Mouse (Mus musculus) limb, embryonic 14.5 days (tissue): ENCODE results near the gene Slco1a5. TPM values are rescaled to one million over a fixed set of nuclear protein-coding genes. Genes with fewer than 3 reads are reported as not detected.

ENCODE experiments used
- ATAC-seq: fragments of 200-750 bp; cut with Nextera tagmentation; 2 replicates; pipeline ENCODE4 v1.8.0; 2017; ENCODE audit warnings: low read depth, moderate number of reproducible peaks, moderate TSS enrichment; ENCODE audit not compliant: low FRiP score
- DNase-seq: peaks from one replicate; pipeline ENCODE4 v3.0.0-alpha.2; 2015; ENCODE audit warnings: low spot score
- H3K27ac ChIP-seq: fragments of 300-500 bp; sonication (generic); replicated peaks from 2 replicates; pipeline ENCODE4 v1.5.1; 2014; ENCODE audit warnings: low read depth, mild to moderate bottlenecking, low read length, moderate library complexity, mixed read lengths
- H3K27me3 ChIP-seq: fragments of 300-500 bp; sonication (generic); 2 replicates; pipeline ENCODE4 v1.6.1; 2014; ENCODE audit warnings: low read length, mixed read lengths; ENCODE audit not compliant: control insufficient read depth, insufficient read depth
- H3K36me3 ChIP-seq: fragments of 300-500 bp; sonication (generic); 2 replicates; pipeline ENCODE4 v1.6.1; 2014; ENCODE audit warnings: mild to moderate bottlenecking, low read length, moderate library complexity, mixed read lengths; ENCODE audit not compliant: control insufficient read depth, insufficient read depth
- H3K4me1 ChIP-seq: fragments of 300-500 bp; sonication (generic); 2 replicates; pipeline ENCODE4 v1.6.1; 2014; ENCODE audit warnings: antibody characterized with exemption, low read length, mixed read lengths; ENCODE audit not compliant: control insufficient read depth, insufficient read depth
- H3K4me2 ChIP-seq: fragments of 300-500 bp; sonication (generic); replicated peaks from 2 replicates; pipeline ENCODE4 v1.6.1; 2014; ENCODE audit warnings: low read depth, mild to moderate bottlenecking, low read length, moderate library complexity; ENCODE audit not compliant: severe bottlenecking
- H3K4me3 ChIP-seq: fragments of 300-500 bp; sonication (generic); replicated peaks from 2 replicates; pipeline ENCODE4 v1.5.1; 2014; ENCODE audit warnings: low read length
- H3K9ac ChIP-seq: fragments of 300-500 bp; sonication (generic); 2 replicates; pipeline ENCODE4 v1.6.1; 2014; ENCODE audit warnings: mild to moderate bottlenecking, low read depth, low read length, moderate library complexity; ENCODE audit not compliant: severe bottlenecking
- H3K9me3 ChIP-seq: fragments of 300-500 bp; sonication (generic); 2 replicates; pipeline ENCODE4 v1.6.1; 2016; ENCODE audit warnings: low read length; ENCODE audit not compliant: control insufficient read depth
- POLR2A ChIP-seq: fragments of 200-500 bp; IDR thresholded peaks from 2 replicates; pipeline ENCODE4 v1.8.0; 2012; ENCODE audit warnings: inconsistent platforms, mild to moderate bottlenecking, moderate library complexity, borderline replicate concordance; ENCODE audit not compliant: insufficient read depth, insufficient read length; ENCODE audit errors: extremely low read depth
- WGBS: fragments of 180-500 bp; shearing (Covaris S2); extraction: QIAGEN DNeasy Blood & Tissue Kit; methylation state at CpG from one replicate; pipeline ENCODE4 v1.1.7; 2014; 5-methylcytosine and 5-hydroxymethylcytosine counted together
- polyA plus RNA-seq, 2 experiments: library from polyadenylated mRNA; depleted of rRNA in 1 of 2; stranded (reverse) in 1 of 2; unstranded in 1 of 2; fragments of >200 nt; fragmentation: Nextera tagmentation in 1 of 2; extraction: Ambion mirVana in 1 of 2; gene quantifications; 2 replicates each; pipeline versions ENCODE4 v1.2.1 to v1.2.3; 2012 to 2014

Gene Slco1a5
- polyA plus RNA-seq (2012; rRNA removed), result 0.05 and 0.06 TPM in 2 replicates
- polyA plus RNA-seq (2014; fragmentation: Nextera tagmentation; extraction: Ambion mirVana), result 0.21 TPM in 1 of 2 replicates, not detected in the other

GRCm38 (mm10) chr6:142322881-142323280, at the start of gene Slco1a5:
TSS of gene Slco1a5 (minus strand) at chr6:142322981.
- no peak for DNase-seq
- Histone ChIP-seq H3K27me3 (no peaks in the 10 kb centered on the region), H3K27ac (no peak within 1 kb of the TSS), H3K9ac (no peak within 1 kb of the TSS), H3K9me3 (no peaks in the 10 kb centered on the region), H3K36me3 (no peaks in the 10 kb centered on the region), H3K4me2 (no peak within 1 kb of the TSS), H3K4me3 (no peak within 1 kb of the TSS), H3K4me1 (no peaks in the 10 kb centered on the region)
- WGBS, result 32% methylated on average over 4 of the region's 4 CpGs
- ATAC-seq, result no peak
- TF ChIP-seq POLR2A, result no peak

- Histone ChIP-seq H3K4me2 (no peak overlapping the region), H3K9ac (no peak overlapping the region), H3K4me3 (no peak overlapping the region), H3K36me3 (peaks cover 39% of the 10 kb centered on the region), H3K4me1 (no peaks in the 10 kb centered on the region), H3K9me3 (no peaks in the 10 kb centered on the region), H3K27me3 (no peaks in the 10 kb centered on the region), H3K27ac (no peak overlapping the region)
- ATAC-seq (no peak), DNase-seq (no peak)
- TF ChIP-seq POLR2A, result no peak
- 80% methylated on average over 3 of the region's 3 CpGs for WGBS
These were observed 46.8 kb upstream of the Slco1a5 start for GRCm38 (mm10) chr6:142369568-142369967.

- DNase-seq (no peak), ATAC-seq (no peak)
- Histone ChIP-seq H3K4me2 (no peak overlapping the region), H3K4me1 (no peaks in the 10 kb centered on the region), H3K27ac (no peak overlapping the region), H3K9ac (no peak overlapping the region), H3K36me3 (peaks cover 42% of the 10 kb centered on the region), H3K27me3 (no peaks in the 10 kb centered on the region), H3K4me3 (no peak overlapping the region), H3K9me3 (no peaks in the 10 kb centered on the region)
- 90% methylated on average over 3 of the region's 3 CpGs for WGBS
- no peak for TF ChIP-seq POLR2A
These were observed 44.8 kb upstream of the Slco1a5 start for GRCm38 (mm10) chr6:142367565-142367964.

- Histone ChIP-seq H3K27me3 (no peaks in the 10 kb centered on the region), H3K27ac (no peak overlapping the region), H3K9ac (no peak overlapping the region), H3K4me1 (no peaks in the 10 kb centered on the region), H3K4me2 (no peak overlapping the region), H3K36me3 (peaks cover 47% of the 10 kb centered on the region), H3K9me3 (no peaks in the 10 kb centered on the region), H3K4me3 (no peak overlapping the region)
- no peak for TF ChIP-seq POLR2A
- 89% methylated on average over 10 of the region's 10 CpGs for WGBS
- no peak for DNase-seq
- ATAC-seq, result no peak
These were observed 43.8 kb upstream of the Slco1a5 start for GRCm38 (mm10) chr6:142366473-142367018.

GRCm38 (mm10) chr6:142365742-142366472, 43.1 kb upstream of the Slco1a5 start:
- Histone ChIP-seq H3K9me3 (no peaks in the 10 kb centered on the region), H3K9ac (no peak overlapping the region), H3K4me1 (no peaks in the 10 kb centered on the region), H3K36me3 (peaks cover 52% of the 10 kb centered on the region), H3K4me2 (no peak overlapping the region), H3K27me3 (no peaks in the 10 kb centered on the region), H3K27ac (no peak overlapping the region), H3K4me3 (no peak overlapping the region)
- no peak for TF ChIP-seq POLR2A
- no peak for DNase-seq
- 82% methylated on average over 8 of the region's 8 CpGs for WGBS
- ATAC-seq, result no peak
